Mouse (Mus musculus): Measurements from ENCODE around the gene Actg1.

Gene Actg1

DNA sequence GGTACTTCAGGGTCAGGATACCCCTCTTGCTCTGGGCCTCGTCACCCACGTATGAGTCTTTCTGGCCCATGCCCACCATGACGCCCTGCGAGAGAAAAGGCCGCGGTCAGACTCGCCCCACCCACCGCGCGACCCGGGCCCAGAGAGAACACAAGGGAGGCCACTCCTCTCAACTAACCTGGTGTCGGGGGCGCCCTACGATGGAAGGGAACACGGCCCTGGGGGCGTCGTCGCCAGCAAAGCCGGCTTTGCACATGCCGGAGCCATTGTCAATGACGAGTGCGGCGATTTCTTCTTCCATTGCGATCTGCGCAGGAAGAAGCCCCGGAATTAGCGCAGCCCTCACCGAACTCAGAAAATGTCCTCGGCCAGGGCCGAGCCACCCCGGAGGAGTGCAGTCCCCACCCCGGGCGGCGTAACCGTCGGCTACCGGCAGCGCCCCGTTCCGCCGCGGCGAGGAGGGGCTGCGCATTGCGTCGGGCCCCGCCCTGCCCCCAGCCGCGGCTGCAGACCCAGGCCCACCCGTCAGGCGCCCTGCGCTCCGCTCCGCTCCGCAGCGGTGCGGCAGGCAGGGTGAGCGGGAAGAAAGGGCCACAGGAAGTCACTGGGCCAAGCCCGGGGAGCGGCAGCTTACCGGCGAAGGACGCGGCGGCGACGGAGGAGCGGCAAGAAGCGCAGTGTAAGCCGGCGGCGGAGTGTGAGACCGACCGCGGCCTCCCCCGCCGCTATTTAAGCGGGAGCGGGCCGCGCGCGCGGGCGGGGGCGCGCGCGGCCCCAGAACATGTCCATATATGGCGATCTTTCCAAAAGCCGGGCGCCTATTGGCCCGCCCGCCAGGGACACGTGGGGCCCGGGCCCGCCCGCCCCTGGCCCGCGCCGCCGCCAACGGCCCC lies at the start of gene Actg1:
Actg1 (minus strand) TSS at position 752 of the 893 bp plus-strand sequence.
- DNase-seq (ENCODE audit: low spot score), result peak; percentile 92

- DNase-seq (ENCODE audit: low spot score), result no peak
These were observed 49.3 kb upstream of the Actg1 start for GRCm38 (mm10) chr11:120397602-120398001.

- DNase-seq (ENCODE audit: low spot score), result no peak
These were observed 47.3 kb upstream of the Actg1 start for GRCm38 (mm10) chr11:120395661-120396060.

GRCm38 (mm10) chr11:120388580-120388979 lies 40.2 kb upstream of the Actg1 start:
- no peak for DNase-seq (ENCODE audit: low spot score)

DNA sequence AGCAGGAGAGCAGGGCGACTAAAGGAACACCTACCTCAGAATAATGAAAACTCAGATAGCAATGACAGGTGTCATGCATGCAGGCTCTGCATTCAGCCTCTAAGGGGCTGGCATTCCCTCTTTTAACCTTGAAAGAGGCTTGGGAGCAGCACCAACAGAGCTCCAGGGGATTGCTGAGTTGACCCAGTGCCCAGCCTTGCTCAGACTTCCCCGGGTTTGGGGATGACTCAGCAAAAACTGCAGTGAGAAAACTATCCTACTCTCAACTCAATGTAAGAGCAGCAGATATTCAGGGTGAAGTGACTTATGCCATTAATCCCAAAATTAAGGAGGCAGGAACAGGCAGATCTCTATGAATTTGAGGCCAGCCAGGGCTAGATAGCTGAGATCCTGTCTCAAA lies 38.8 kb upstream of the Actg1 start:
- DNase-seq (ENCODE audit: low spot score), result no peak

DNA sequence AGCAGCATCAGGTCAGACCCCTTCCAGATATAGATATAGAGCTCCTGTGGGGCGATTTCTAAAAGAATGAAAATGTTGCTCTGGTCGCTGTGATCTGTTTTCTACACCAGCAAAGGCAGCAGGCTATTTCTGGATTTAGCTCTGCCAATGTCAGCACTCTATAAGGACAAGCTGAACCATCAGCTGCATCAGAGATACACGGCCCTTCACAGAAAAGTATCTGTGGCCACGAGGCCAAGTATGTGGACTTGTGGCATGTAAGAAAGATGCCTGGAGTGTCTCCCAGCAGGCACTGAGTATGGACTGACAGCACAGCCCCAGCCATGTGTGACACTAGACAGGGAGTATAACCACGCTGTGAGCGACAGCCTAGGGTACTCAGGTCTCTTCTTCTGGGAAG lies 38.3 kb upstream of the Actg1 start:
- DNase-seq (ENCODE audit: low spot score), result no peak

- no peak for DNase-seq (ENCODE audit: low spot score)
These were observed 34.2 kb upstream of the Actg1 start for GRCm38 (mm10) chr11:120382509-120382908.

DNA sequence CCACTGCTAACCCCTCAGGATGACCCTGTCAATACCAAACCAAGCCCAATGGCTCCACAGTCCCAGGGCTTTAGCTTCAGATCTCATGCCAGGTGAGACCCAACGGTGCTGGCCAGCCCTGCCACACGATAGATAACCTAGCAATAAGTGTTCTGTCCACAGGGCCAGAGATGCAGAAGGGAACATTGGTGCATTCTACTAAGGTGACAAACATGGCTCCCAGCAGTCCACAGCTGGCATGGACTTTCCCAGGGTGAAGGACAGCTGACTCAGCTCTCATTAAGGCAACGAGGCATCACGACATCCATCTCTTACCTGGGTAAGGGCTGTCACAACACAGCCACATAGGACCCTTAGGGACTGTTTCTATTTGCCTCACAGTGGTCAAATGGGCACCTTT lies 32.8 kb upstream of the Actg1 start:
- no peak for DNase-seq (ENCODE audit: low spot score)

GRCm38 (mm10) chr11:120380271-120380670 lies 31.9 kb upstream of the Actg1 start:
- DNase-seq (ENCODE audit: low spot score), result no peak

DNA sequence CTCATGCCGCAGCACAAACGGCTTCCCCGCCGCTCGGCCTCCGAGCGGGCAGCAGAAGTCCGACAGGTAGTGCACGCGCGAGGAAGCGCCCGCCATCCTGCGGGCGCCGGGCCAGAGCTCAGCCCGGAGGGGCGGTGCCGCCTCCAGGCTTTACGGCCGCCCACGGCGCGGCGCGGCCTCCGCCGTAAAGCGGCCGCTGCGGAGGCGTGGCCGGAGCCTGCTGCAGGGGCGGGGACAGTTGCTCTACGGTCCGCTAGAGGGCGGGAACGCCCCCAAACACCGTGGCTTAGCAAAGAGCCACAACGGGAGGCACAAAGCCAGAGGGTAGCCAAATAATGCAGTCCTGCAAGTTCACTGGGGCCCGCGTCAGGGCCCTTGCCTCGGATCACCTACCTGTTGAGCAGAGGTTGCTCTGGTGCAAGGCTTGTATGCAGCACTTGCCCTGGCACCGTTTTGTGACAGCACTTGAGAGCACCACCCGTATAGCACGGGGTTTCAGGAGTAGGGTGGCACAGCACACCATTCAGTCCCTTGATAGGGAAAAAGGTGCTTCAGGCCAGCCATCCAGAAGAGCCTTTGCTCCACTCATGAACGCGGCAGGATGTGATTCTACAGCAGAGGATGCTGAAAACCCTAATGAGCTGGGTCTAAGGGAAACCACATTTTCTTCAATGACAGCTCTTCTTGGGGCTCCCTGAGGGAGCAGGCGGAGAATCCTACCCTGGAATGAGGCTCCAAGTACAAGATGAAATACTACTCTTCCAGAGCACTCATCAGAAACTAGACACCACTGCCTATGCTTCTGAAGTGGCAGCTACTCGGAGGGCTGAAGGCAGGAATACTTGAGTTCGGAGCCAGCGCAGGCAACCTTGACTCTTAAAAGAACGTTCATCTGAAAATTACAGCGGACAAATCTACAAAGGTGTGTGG lies 30.5 kb upstream of the Actg1 start, which contains the start of gene Faap100:
Faap100 (minus strand) TSS at position 154 of the 930 bp plus-strand sequence.
- peak; percentile 96 for DNase-seq (ENCODE audit: low spot score)

- peak; percentile 40 for DNase-seq (ENCODE audit: low spot score)
These were observed 29.8 kb upstream of the Actg1 start for GRCm38 (mm10) chr11:120378031-120378610.

DNA sequence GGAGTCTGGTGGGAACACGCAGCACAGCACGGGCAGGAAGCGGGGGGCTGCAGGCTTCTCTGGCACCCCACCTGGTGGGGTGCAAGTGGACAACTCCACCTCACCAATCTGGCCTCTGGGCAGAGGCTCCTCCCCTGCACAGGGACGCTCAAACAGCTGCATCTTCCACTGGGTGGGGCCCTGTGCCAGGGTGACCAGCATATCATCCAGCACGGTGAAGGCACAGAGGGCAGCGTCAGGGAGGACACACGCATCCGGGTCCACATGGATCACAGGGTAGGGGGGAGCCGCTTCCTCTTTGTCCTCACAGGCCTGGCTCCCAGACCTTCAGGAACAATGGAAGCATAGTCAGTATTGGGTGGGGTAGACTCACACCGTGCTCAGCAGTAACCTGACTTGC lies 29.0 kb upstream of the Actg1 start:
- DNase-seq (ENCODE audit: low spot score), result no peak

DNA sequence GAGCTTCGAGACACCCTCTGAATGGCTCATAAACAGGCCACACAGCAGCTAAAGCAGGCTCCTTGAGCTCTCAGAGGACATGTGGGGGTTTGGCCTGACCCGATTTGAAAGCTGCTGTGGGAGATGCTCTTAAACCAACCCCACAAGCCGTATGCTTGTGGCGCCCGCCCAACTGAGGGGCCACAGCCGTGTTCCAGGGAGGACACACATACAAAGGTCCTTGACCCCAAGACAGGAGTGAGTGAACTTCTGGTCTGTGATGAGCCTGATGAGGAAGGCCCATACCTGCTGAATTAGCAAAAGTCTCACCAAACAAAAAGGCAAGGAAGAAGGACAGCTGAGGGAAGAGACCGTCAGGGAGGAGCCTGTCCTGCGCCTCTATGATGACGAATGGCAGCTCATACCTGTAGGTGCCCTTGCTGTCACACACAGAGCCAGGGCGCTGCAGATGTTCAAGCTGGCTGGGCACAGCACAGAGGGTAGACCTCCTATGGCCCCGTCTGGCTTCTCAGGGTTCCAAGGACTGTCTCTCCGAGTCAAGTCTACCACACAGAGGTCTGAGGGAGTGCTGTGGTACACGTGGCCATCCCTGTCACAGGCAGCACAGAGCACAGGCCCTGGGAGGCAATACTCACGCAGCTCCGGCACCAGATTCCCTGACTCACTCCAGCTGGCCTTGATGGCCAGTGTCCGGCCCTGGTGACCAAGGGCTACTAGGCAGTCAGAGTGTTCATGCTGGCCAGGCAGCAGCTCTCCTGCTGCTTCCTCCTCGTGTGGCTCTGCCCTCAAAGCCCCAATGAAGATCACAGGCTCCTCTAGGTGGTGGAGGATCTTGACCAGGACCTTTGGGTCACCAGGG lies 28.2 kb upstream of the Actg1 start:
- no peak for DNase-seq (ENCODE audit: low spot score)

- no peak for DNase-seq (ENCODE audit: low spot score)
These were observed 27.0 kb upstream of the Actg1 start for GRCm38 (mm10) chr11:120375324-120375723.

DNA sequence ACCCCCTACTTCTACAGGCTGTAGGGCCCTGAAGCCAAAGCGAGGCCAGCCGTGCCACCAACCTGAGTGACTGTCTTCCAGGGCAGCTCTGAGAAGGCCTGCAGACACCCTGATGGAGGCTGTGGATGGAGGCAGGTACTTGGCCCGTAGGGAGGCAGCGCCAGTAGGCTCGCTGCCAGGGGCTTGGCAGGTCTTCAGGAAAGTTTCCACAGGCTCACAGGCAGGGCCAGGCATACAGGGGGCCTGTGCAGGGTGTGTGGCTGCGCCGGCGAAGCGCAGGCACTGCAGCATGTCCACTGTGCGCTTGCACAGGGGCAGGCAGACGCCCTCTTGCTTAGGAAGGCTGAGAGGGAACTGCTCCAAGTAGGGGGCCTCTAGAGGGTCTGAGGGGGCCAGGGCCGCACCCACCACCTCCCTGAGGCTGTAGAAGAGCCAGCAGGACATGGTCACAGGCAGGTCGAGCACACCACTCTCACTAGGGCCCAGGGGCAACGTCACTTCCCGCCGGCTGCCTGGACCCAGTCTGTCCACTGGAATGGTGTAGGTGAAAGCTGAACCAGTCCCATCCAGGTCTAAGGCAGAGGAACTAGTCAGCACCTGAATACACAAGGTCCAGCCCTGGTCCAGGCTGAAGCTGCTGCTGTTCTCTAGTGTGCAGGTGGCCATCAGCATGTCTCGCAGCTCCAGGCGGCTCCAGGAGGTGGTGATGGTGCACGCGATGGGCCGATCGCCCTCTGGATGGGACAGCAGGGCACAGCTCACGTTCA lies 25.7 kb upstream of the Actg1 start:
- DNase-seq (ENCODE audit: low spot score), result no peak

- DNase-seq (ENCODE audit: low spot score), result no peak
These were observed 24.7 kb upstream of the Actg1 start for GRCm38 (mm10) chr11:120373025-120373424.

DNA sequence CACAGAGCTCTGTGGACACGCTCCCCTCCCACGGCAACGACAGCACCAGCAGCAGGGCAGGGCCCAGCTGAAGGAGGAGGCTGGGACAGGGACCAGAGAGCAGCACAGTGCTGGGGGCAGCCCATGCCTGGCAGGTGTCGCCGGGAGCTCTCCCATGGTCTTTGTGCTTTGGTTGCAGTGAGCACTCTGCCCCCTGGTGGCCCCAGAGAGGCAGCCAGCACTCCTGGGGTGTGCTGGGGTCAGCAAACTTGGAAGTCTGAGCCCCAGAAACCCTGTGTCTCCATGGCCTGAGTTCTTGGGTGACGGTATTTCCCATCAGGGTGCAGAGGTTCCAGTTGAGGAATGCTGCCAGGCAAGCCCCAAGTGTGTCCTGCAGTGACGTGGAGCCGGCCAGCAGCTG lies 21.3 kb upstream of the Actg1 start:
- peak; percentile 74 for DNase-seq (ENCODE audit: low spot score)

- no peak for DNase-seq (ENCODE audit: low spot score)
These were observed 18.2 kb upstream of the Actg1 start for GRCm38 (mm10) chr11:120366443-120367027.

DNA sequence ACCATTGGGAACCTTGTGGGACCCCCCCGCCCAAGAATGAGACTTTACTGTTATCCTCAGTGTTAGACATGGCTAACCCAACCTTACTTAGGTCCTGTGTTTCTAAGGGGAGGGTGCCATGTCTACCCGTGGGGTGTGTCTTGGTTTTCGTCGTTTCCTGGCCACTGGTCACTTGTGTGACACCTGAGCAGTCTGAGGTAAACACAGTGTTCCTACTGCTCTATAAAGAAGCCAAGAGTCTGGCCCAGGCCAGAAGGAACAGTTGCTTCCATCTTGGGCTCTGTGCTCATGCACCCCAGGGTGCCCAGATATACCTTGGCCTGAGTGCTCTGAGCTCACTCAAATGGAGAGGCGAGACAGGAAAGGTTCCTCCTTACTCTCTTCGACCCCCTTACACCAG lies 14.5 kb upstream of the Actg1 start:
- no peak for DNase-seq (ENCODE audit: low spot score)

GRCm38 (mm10) chr11:120361295-120361694 lies 13.0 kb upstream of the Actg1 start, which contains the start of gene Fscn2:
Fscn2 (plus strand) TSS chr11:120361534.
- DNase-seq (ENCODE audit: low spot score), result no peak

Measured in retina, embryonic 14.5 days (tissue).